Mouse (Mus musculus): ENCODE results near the gene Camk1d. TPM values are rescaled to one million over a fixed set of nuclear protein-coding genes. Genes with fewer than 3 reads are reported as not detected.

The Camk1d gene
- total and polyA plus RNA-seq, 2 experiments: 17.0 to 47.7 TPM

GRCm38 (mm10) chr2:5286189-5287043 is 427.9 kb downstream of the Camk1d start:
- no peak overlapping the region for H3K27ac ChIP-seq (replicated peaks; ENCODE audit: insufficient read depth, low read depth, low read length)
- H3K79me2 ChIP-seq (ENCODE audit: control insufficient read depth, insufficient read depth, low read length): no peaks in the 10 kb centered on the region
- H3K4me1 ChIP-seq (ENCODE audit: control insufficient read depth, insufficient read depth, low read length): no peaks in the 10 kb centered on the region
- 23% methylated on average over 5 of the region's 5 CpGs for WGBS
- no peaks in the 10 kb centered on the region for H3K27me3 ChIP-seq (ENCODE audit: control insufficient read depth, insufficient read depth, low read length)
- TF ChIP-seq POLR2A (IDR thresholded peaks at IDR 0.05; ENCODE audit: extremely low read depth, insufficient read depth, low read length): no peak
- no peak for TF ChIP-seq CTCF (IDR thresholded peaks at IDR 0.05; ENCODE audit: low read depth, low read length)
- DNase-seq (ENCODE audit: extremely low read depth, low read depth, low spot score): peak; percentile 57
- H3K9ac ChIP-seq (ENCODE audit: low read depth, low read length): no peak overlapping the region
- H3K4me3 ChIP-seq (ENCODE audit: insufficient read depth, low read depth, low read length): no peak overlapping the region
- H3K36me3 ChIP-seq (ENCODE audit: control insufficient read depth, insufficient read depth, low read length): no peaks in the 10 kb centered on the region

GRCm38 (mm10) chr2:5284351-5284750 is 430.0 kb downstream of the Camk1d start:
- no peak for DNase-seq (ENCODE audit: extremely low read depth, low read depth, low spot score)
- H3K9ac ChIP-seq (ENCODE audit: low read depth, low read length): no peak overlapping the region
- no peaks in the 10 kb centered on the region for H3K27me3 ChIP-seq (ENCODE audit: control insufficient read depth, insufficient read depth, low read length)
- no peaks in the 10 kb centered on the region for H3K36me3 ChIP-seq (ENCODE audit: control insufficient read depth, insufficient read depth, low read length)
- no peak overlapping the region for H3K27ac ChIP-seq (replicated peaks; ENCODE audit: insufficient read depth, low read depth, low read length)
- TF ChIP-seq CTCF (IDR thresholded peaks at IDR 0.05; ENCODE audit: low read depth, low read length): no peak
- TF ChIP-seq POLR2A (IDR thresholded peaks at IDR 0.05; ENCODE audit: extremely low read depth, insufficient read depth, low read length): no peak
- no peak overlapping the region for H3K4me3 ChIP-seq (ENCODE audit: insufficient read depth, low read depth, low read length)
- H3K79me2 ChIP-seq (ENCODE audit: control insufficient read depth, insufficient read depth, low read length): no peaks in the 10 kb centered on the region
- 92% methylated on average over 5 of the region's 5 CpGs for WGBS
- no peaks in the 10 kb centered on the region for H3K4me1 ChIP-seq (ENCODE audit: control insufficient read depth, insufficient read depth, low read length)

- H3K27ac ChIP-seq (replicated peaks; ENCODE audit: insufficient read depth, low read depth, low read length): no peak overlapping the region
- 87% methylated on average over 4 of the region's 4 CpGs for WGBS
- H3K4me1 ChIP-seq (ENCODE audit: control insufficient read depth, insufficient read depth, low read length): no peaks in the 10 kb centered on the region
- no peaks in the 10 kb centered on the region for H3K36me3 ChIP-seq (ENCODE audit: control insufficient read depth, insufficient read depth, low read length)
- TF ChIP-seq CTCF (IDR thresholded peaks at IDR 0.05; ENCODE audit: low read depth, low read length) (no peak), POLR2A (IDR thresholded peaks at IDR 0.05; ENCODE audit: extremely low read depth, insufficient read depth, low read length) (no peak)
- DNase-seq (ENCODE audit: extremely low read depth, low read depth, low spot score): no peak
- H3K79me2 ChIP-seq (ENCODE audit: control insufficient read depth, insufficient read depth, low read length): no peaks in the 10 kb centered on the region
- no peaks in the 10 kb centered on the region for H3K27me3 ChIP-seq (ENCODE audit: control insufficient read depth, insufficient read depth, low read length)
- no peak overlapping the region for H3K9ac ChIP-seq (ENCODE audit: low read depth, low read length)
- no peak overlapping the region for H3K4me3 ChIP-seq (ENCODE audit: insufficient read depth, low read depth, low read length)
Measured at GRCm38 (mm10) chr2:5282623-5283022, 431.7 kb downstream of the Camk1d start.

DNA sequence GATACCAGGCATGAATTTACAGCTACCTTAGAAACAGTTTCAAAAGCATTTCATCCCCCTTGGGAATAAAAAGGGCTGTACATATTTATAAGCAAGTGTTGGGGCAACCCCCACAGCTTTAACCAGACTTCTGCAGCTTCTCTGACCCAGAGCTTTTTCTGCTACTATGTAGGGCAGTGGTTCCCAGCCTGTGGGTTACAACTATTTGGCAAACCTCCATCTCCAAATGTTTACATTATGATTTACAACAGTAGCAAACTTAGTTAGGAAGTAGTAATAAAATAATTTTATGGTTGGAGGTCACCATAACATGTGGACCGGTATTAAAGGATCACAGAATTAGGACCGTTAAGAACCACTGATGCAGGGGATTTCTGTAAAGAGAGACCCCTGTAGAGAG is 446.3 kb downstream of the Camk1d start:
- TF ChIP-seq CTCF (IDR thresholded peaks at IDR 0.05; ENCODE audit: low read depth, low read length): no peak
- no peak for TF ChIP-seq POLR2A (IDR thresholded peaks at IDR 0.05; ENCODE audit: extremely low read depth, insufficient read depth, low read length)
- Histone ChIP-seq H3K79me2 (ENCODE audit: control insufficient read depth, insufficient read depth, low read length) (no peaks in the 10 kb centered on the region), H3K27ac (replicated peaks; ENCODE audit: insufficient read depth, low read depth, low read length) (no peak overlapping the region), H3K4me3 (ENCODE audit: insufficient read depth, low read depth, low read length) (no peak overlapping the region), H3K27me3 (ENCODE audit: control insufficient read depth, insufficient read depth, low read length) (no peaks in the 10 kb centered on the region), H3K4me1 (ENCODE audit: control insufficient read depth, insufficient read depth, low read length) (no peaks in the 10 kb centered on the region), H3K36me3 (ENCODE audit: control insufficient read depth, insufficient read depth, low read length) (no peaks in the 10 kb centered on the region), H3K9ac (ENCODE audit: low read depth, low read length) (no peak overlapping the region)
- DNase-seq (ENCODE audit: extremely low read depth, low read depth, low spot score): no peak
- WGBS: 91% methylated on average over 2 of the region's 2 CpGs

DNA sequence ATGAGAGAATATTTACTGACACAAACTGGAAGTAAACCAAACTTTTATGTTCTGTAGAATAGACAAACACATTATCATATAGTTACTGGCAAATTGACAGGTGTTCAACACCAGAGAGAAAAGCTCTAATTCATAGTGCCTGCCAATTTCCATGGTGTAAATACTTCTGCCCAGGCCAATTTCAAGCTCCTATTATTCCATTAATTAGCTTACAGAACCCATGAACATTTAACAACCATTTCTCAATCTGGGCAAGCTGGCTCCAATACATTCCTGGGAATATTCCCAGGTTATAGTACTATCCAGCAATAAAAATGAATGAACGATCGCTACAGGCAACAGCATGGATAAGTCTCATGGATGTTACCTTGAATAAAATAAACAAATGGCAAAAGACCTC is 452.0 kb downstream of the Camk1d start:
- no peaks in the 10 kb centered on the region for H3K4me1 ChIP-seq (ENCODE audit: control insufficient read depth, insufficient read depth, low read length)
- H3K9ac ChIP-seq (ENCODE audit: low read depth, low read length): no peak overlapping the region
- H3K36me3 ChIP-seq (ENCODE audit: control insufficient read depth, insufficient read depth, low read length): no peaks in the 10 kb centered on the region
- WGBS: 93% methylated on average over 2 of the region's 2 CpGs
- no peaks in the 10 kb centered on the region for H3K27me3 ChIP-seq (ENCODE audit: control insufficient read depth, insufficient read depth, low read length)
- no peaks in the 10 kb centered on the region for H3K79me2 ChIP-seq (ENCODE audit: control insufficient read depth, insufficient read depth, low read length)
- TF ChIP-seq CTCF (IDR thresholded peaks at IDR 0.05; ENCODE audit: low read depth, low read length) (no peak), POLR2A (IDR thresholded peaks at IDR 0.05; ENCODE audit: extremely low read depth, insufficient read depth, low read length) (no peak)
- no peak overlapping the region for H3K27ac ChIP-seq (replicated peaks; ENCODE audit: insufficient read depth, low read depth, low read length)
- H3K4me3 ChIP-seq (ENCODE audit: insufficient read depth, low read depth, low read length): no peak overlapping the region
- no peak for DNase-seq (ENCODE audit: extremely low read depth, low read depth, low spot score)

GRCm38 (mm10) chr2:5258250-5258649 is 456.1 kb downstream of the Camk1d start:
- Histone ChIP-seq H3K9ac (ENCODE audit: low read depth, low read length) (no peak overlapping the region), H3K27me3 (ENCODE audit: control insufficient read depth, insufficient read depth, low read length) (no peaks in the 10 kb centered on the region), H3K4me3 (ENCODE audit: insufficient read depth, low read depth, low read length) (no peak overlapping the region), H3K4me1 (ENCODE audit: control insufficient read depth, insufficient read depth, low read length) (no peaks in the 10 kb centered on the region), H3K27ac (replicated peaks; ENCODE audit: insufficient read depth, low read depth, low read length) (no peak overlapping the region), H3K36me3 (ENCODE audit: control insufficient read depth, insufficient read depth, low read length) (no peaks in the 10 kb centered on the region), H3K79me2 (ENCODE audit: control insufficient read depth, insufficient read depth, low read length) (no peaks in the 10 kb centered on the region)
- no peak for TF ChIP-seq CTCF (IDR thresholded peaks at IDR 0.05; ENCODE audit: low read depth, low read length)
- no peak for TF ChIP-seq POLR2A (IDR thresholded peaks at IDR 0.05; ENCODE audit: extremely low read depth, insufficient read depth, low read length)
- no peak for DNase-seq (ENCODE audit: extremely low read depth, low read depth, low spot score)
- WGBS: 89% methylated on average over 3 of the region's 3 CpGs
